Mouse (Mus musculus) CH12.LX (cell line): ENCODE data around the gene Cyp8b1. TPM values are rescaled to one million over a fixed set of nuclear protein-coding genes. Genes with fewer than 3 reads are reported as not detected.

Experiments
- DNase-seq: peaks from one replicate; pipeline ENCODE4 v3.0.0-alpha.2; 2013; ENCODE audit errors: extremely low read depth
- H3K27ac ChIP-seq: 2 replicates; pipeline ENCODE4 v1.5.1; 2012; ENCODE audit warnings: low read depth, mild to moderate bottlenecking, control low read depth, moderate library complexity; ENCODE audit not compliant: insufficient read depth
- H3K27me3 ChIP-seq: replicated peaks from 2 replicates; pipeline ENCODE3; 2012; ENCODE audit warnings: inconsistent platforms
- H3K36me3 ChIP-seq, 2 experiments: replicated peaks in 1 of 2; 2 replicates each; pipeline versions ENCODE3 to v1.6.1; 2012; ENCODE audit warnings: inconsistent platforms in 1 of 2, low read length in 1 of 2, mild to moderate bottlenecking in 1 of 2, mixed read lengths in 1 of 2, moderate library complexity in 1 of 2; ENCODE audit not compliant: control insufficient read depth in 1 of 2, insufficient read depth in 1 of 2
- H3K4me1 ChIP-seq, 2 experiments: 2 replicates each; pipeline ENCODE4 v1.6.1; 2012; ENCODE audit warnings: inconsistent platforms in 1 of 2, moderate library complexity in 1 of 2; ENCODE audit not compliant: insufficient read depth in 2 of 2, control insufficient read depth in 1 of 2
- H3K4me2 ChIP-seq: 2 replicates; pipeline ENCODE4 v1.6.1; 2012; ENCODE audit warnings: low read depth, mild to moderate bottlenecking, control low read depth; ENCODE audit not compliant: poor library complexity, insufficient read depth, severe bottlenecking
- H3K4me3 ChIP-seq, 3 experiments: fragments of 150-350 bp in 1 of 3; sonication (generic) in 1 of 3; replicated peaks in 1 of 3; 2 replicates each; pipeline versions ENCODE3 to v1.5.1; 2011 to 2012; ENCODE audit warnings: low read depth in 2 of 3, low read length in 2 of 3, mild to moderate bottlenecking in 2 of 3, moderate library complexity in 2 of 3, control low read depth in 1 of 3, improper control_type of control experiment in 1 of 3, inconsistent platforms in 1 of 3, mixed read lengths in 1 of 3; ENCODE audit not compliant: poor library complexity in 1 of 3
- H3K79me2 ChIP-seq: replicated peaks from 2 replicates; pipeline ENCODE4 v1.6.1; 2012; ENCODE audit warnings: mild to moderate bottlenecking, moderate library complexity; ENCODE audit not compliant: control insufficient read depth, poor library complexity, insufficient read depth, severe bottlenecking; ENCODE audit errors: extremely low read depth
- H3K9ac ChIP-seq: 2 replicates; pipeline ENCODE4 v1.6.1; 2012; ENCODE audit warnings: low read depth, mild to moderate bottlenecking, control low read depth, moderate library complexity; ENCODE audit not compliant: insufficient read depth
- H3K9me3 ChIP-seq: replicated peaks from 2 replicates; pipeline ENCODE3; 2012; ENCODE audit warnings: low read length, inconsistent platforms, mixed read lengths
- BHLHE40 ChIP-seq: IDR thresholded peaks from 2 replicates; pipeline ENCODE4 v1.6.1; 2011; ENCODE audit warnings: mild to moderate bottlenecking, low read depth, low read length, improper control_type of control experiment
- CHD1 ChIP-seq: IDR thresholded peaks from 2 replicates; pipeline ENCODE4 v1.6.1; 2012; ENCODE audit warnings: low read depth, low read length, improper control_type of control experiment, inconsistent platforms
- CTCF ChIP-seq, 2 experiments: IDR thresholded peaks in 1 of 2; conservative IDR thresholded peaks in 1 of 2; 2 replicates each; pipeline ENCODE4 v1.5.1; 2011 to 2012; ENCODE audit warnings: low read depth in 2 of 2, low read length in 2 of 2, improper control_type of control experiment in 1 of 2, inconsistent platforms in 1 of 2, mild to moderate bottlenecking in 1 of 2, moderate library complexity in 1 of 2
- HCFC1 ChIP-seq: IDR thresholded peaks from 2 replicates; pipeline ENCODE4 v1.6.1; 2012; ENCODE audit warnings: low read depth, mild to moderate bottlenecking, inconsistent platforms, low read length, improper control_type of control experiment
- JUN ChIP-seq: IDR thresholded peaks from 2 replicates; pipeline ENCODE4 v1.6.1; 2011; ENCODE audit warnings: low read depth, mild to moderate bottlenecking, low read length, improper control_type of control experiment, moderate library complexity; ENCODE audit not compliant: insufficient read depth
- JUND ChIP-seq: conservative IDR thresholded peaks from 2 replicates; pipeline ENCODE4 v1.6.1; 2011; ENCODE audit warnings: low read depth, low read length, improper control_type of control experiment
- MAZ ChIP-seq: IDR thresholded peaks from 2 replicates; pipeline ENCODE4 v1.6.1; 2012; ENCODE audit warnings: low read depth, mild to moderate bottlenecking, inconsistent platforms, low read length, improper control_type of control experiment, moderate library complexity
- NELFE ChIP-seq: IDR thresholded peaks from 2 replicates; pipeline ENCODE4 v1.6.1; 2011; ENCODE audit warnings: low read depth, low read length, improper control_type of control experiment
- PAX5 ChIP-seq: IDR thresholded peaks from 2 replicates; pipeline ENCODE4 v1.6.1; 2012; ENCODE audit warnings: low read length, inconsistent platforms, mixed read lengths
- POLR2A ChIP-seq: IDR thresholded peaks from 2 replicates; pipeline ENCODE4 v1.6.1; 2011; ENCODE audit warnings: low read depth, mild to moderate bottlenecking, improper control_type of control experiment, low read length
- SIN3A ChIP-seq: IDR thresholded peaks from 2 replicates; pipeline ENCODE4 v1.6.1; 2012; ENCODE audit warnings: low read length, improper control_type of control experiment, inconsistent platforms
- SMC3 ChIP-seq: IDR thresholded peaks from 2 replicates; pipeline ENCODE4 v1.6.1; 2011; ENCODE audit warnings: low read depth, low read length, improper control_type of control experiment
- TCF12 ChIP-seq: IDR thresholded peaks from 2 replicates; pipeline ENCODE4 v1.6.1; 2014; ENCODE audit warnings: low read depth, mild to moderate bottlenecking, inconsistent platforms, low read length, improper control_type of control experiment
- ZKSCAN1 ChIP-seq: IDR thresholded peaks from 2 replicates; pipeline ENCODE4 v1.6.1; 2012; ENCODE audit warnings: low read depth, inconsistent platforms, low read length, improper control_type of control experiment, borderline replicate concordance
- dilution Hi-C: fragments of 300-500 bp; cut with MboI; formaldehyde crosslinking; loops from 2 replicates; pipeline ENCODE4 v1.14.3; 2020; ENCODE audit warnings: low sequenced_read_pairs; ENCODE audit not compliant: extremely low pct_unique_long_range_greater_than_20kb, extremely low pct_ligation_motif_present
- in situ Hi-C: fragments of 300-500 bp; cut with MboI; formaldehyde crosslinking; loops from 3 replicates; pipeline ENCODE4 v1.14.3; 2019; ENCODE audit warnings: low sequenced_read_pairs, low pct_ligation_motif_present, low pct_unique_long_range_greater_than_20kb, mixed read lengths
- polyA plus RNA-seq: library from polyadenylated mRNA; unstranded; fragments of >175 nt; gene quantifications from 2 replicates; pipeline ENCODE4 v1.2.1, GENCODE M21; 2012; ENCODE audit warnings: low read depth; ENCODE audit not compliant: insufficient read length
- total RNA-seq, 2 experiments: library from RNA; depleted of rRNA; stranded (reverse); fragments of 300-350 nt in 1 of 2; fragments of >200 nt in 1 of 2; gene quantifications; 2 replicates each; pipeline ENCODE4 v1.2.3; 2012 to 2014

Cyp8b1 gene
- total and polyA plus RNA-seq, 3 experiments: 0.27 TPM; not detected in 2

DNA sequence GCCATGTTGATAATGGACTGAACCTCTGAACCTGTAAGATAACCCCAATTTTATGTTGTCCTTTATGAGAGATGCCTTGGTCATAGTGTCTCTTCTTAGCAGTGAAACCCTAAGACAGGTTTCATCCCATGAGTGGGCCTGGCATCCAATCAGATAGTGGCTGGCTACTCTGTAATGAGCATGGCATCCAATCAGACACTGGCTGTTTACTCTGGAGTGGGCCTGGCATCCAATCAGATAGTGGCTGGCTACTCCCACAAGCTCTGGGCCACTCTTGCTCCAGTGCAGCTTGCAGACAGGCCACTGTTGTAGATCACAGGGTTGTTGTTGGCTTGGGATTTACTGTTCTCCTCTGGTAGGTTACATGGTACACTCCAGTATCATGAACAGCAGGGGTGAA lies 42.5 kb downstream of the Cyp8b1 start:
- TF ChIP-seq CTCF (conservative IDR thresholded peaks at IDR 0.05 in 1 of 2, IDR thresholded peaks at IDR 0.05 in 1 of 2; ENCODE audit: low read depth in 2 of 2, low read length in 2 of 2) (no peak), ZKSCAN1 (no peak), CHD1 (no peak), SIN3A (no peak), SMC3 (no peak)
- H3K36me3 ChIP-seq: no peaks in the 10 kb centered on the region
- H3K4me3 ChIP-seq: no peak overlapping the region
- in situ Hi-C loops (loop anchor here (10.0 kb wide), 1 partner anchor 111 kb away; no protein-coding TSS in a partner anchor), dilution Hi-C loops (no loop called here)
- H3K27ac ChIP-seq: no peak overlapping the region
- H3K4me2 ChIP-seq: no peak overlapping the region
- H3K9me3 ChIP-seq: no peaks in the 10 kb centered on the region
- no peaks in the 10 kb centered on the region for H3K4me1 ChIP-seq
- peaks cover 11% of the 10 kb centered on the region for H3K27me3 ChIP-seq
- H3K9ac ChIP-seq: no peak overlapping the region
- no peaks in the 10 kb centered on the region for H3K79me2 ChIP-seq
- DNase-seq: no peak

DNA sequence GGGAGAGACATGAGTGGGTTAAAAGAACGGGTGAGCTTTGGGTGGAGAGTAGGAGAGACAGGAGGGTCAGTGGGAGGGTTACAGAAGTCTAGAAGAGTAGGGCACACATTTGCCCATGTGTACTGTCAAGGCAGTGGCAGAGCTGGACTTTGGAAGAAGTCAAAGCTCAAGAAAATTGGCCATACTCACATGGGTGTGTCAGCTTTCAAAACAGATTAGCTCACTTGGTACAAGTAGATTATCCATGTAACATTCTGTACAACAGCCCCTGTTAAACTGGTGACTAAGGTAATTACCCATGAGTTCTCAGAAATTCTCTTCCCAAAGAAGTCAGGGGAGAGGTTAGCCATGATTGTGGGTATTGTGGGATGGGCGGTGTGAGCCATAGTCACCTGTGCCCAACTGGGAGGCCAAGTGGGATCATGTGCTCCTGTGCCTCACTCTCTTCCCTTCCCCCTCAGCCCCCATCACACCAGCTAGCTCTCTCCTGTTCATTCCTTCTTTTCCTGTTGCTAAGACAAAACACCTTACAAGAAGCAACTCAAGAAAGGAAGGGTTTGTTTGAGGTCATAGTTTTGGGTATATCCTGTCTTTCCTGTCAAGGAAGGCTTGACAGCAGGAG lies 43.9 kb downstream of the Cyp8b1 start:
- Histone ChIP-seq H3K4me2 (no peak overlapping the region), H3K27me3 (peaks cover 8% of the 10 kb centered on the region), H3K36me3 (no peaks in the 10 kb centered on the region), H3K27ac (no peak overlapping the region), H3K4me1 (no peaks in the 10 kb centered on the region), H3K9ac (no peak overlapping the region), H3K4me3 (no peak overlapping the region), H3K79me2 (no peaks in the 10 kb centered on the region), H3K9me3 (no peaks in the 10 kb centered on the region)
- dilution Hi-C loops (no loop called here), in situ Hi-C loops (loop anchor here (10.0 kb wide), 1 partner anchor 113 kb away; no protein-coding TSS in a partner anchor)
- TF ChIP-seq JUN: no peak
- no peak for DNase-seq

DNA sequence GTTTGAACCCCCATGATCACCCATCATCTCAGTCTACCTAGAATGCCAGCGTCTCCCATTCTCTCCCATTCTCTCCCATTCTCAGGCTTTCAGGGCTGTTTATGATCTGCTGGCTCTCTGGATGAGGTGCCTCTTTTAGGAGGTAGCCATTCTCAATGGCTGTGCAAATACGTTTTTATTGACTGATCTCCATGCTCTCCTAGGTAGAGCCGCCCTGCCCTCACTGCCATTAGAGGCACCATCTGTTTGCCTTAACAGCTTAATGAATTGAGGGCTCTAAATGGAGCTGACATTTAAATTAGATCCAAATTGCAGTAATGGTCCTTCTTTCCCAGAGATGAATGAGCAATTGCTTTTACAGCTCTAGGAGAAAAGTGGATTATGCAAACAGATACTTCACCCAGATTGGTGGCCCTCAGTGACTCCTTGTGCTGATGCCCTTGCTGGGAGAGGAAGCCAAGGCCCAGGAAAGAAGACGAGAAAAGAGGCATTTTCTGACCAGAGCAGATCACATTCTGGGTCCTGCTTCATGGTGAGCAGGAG lies 46.1 kb downstream of the Cyp8b1 start:
- in situ Hi-C loops (loop anchor here (10.0 kb wide), 1 partner anchor 115 kb away; no protein-coding TSS in a partner anchor), dilution Hi-C loops (no loop called here)
- TF ChIP-seq CHD1 (no peak), SMC3 (no peak), MAZ (no peak), POLR2A (no peak), BHLHE40 (no peak), TCF12 (no peak), NELFE (no peak), JUN (no peak), HCFC1 (no peak), PAX5 (no peak), JUND (no peak)

More for the DNA sequence above, 46.1 kb downstream of the Cyp8b1 start:
- Histone ChIP-seq H3K4me2 (no peak overlapping the region), H3K9me3 (no peaks in the 10 kb centered on the region), H3K4me3 (no peak overlapping the region), H3K27ac (no peak overlapping the region), H3K4me1 (no peaks in the 10 kb centered on the region), H3K36me3 (no peaks in the 10 kb centered on the region), H3K79me2 (no peaks in the 10 kb centered on the region), H3K27me3 (peaks cover 8% of the 10 kb centered on the region), H3K9ac (no peak overlapping the region)
- no peak for DNase-seq
